Mouse (Mus musculus) spleen, adult 2 months (tissue): ENCODE results near the gene Pxt1.

Experiments used
- CTCF ChIP-seq: fragments of 200-500 bp; IDR thresholded peaks from 2 replicates; pipeline ENCODE4 v1.5.1; 2011; ENCODE audit warnings: mild to moderate bottlenecking, inconsistent platforms; ENCODE audit not compliant: insufficient read depth, insufficient read length, insufficient replicate concordance; ENCODE audit errors: extremely low read depth
- POLR2A ChIP-seq: fragments of 200-500 bp; IDR thresholded peaks from 2 replicates; pipeline ENCODE4 v1.6.1; 2011; ENCODE audit warnings: low read depth, low read length, inconsistent platforms

DNA sequence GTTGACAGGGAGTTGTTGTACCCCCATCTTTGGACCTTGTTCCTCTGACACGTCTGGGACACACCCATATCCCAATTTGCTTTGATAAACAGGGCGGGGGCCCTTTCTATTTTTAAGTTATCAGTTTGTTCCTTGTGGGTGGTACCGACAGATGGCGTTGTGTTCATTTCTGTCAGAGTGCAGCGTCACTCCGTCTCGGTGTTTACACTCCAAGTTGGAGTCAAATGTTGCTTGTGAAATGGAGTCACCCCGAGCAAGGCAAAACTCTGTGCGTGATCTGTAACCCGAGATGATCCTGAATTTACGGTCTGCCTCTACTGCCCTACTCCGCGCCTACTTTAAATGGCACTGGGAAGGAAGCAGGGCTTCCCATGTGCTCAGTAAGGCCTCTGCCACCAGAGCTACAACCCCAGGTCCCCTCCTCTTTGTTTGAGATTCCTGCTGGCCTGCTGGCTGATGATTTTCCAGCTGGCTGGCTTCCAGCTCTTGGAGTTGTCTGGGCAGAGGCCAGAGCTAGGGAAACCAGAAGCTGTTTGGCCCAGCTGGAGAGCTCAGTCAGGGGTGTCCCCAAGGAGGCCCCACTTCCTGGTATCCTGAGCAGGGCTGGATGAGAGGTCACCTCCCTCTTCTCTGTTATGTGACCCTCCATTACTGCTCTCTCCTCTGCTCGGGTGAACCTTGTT, 13.1 kb downstream of the Pxt1 start:
- TF ChIP-seq CTCF (no peak), POLR2A (no peak)
